Mouse (Mus musculus) C2C12 (cell line): ENCODE results near the gene Plekhg3. TPM values are rescaled to one million over a fixed set of nuclear protein-coding genes. Genes with fewer than 3 reads are reported as not detected.

ENCODE experiments used
- H3K27me3 ChIP-seq: one replicate; pipeline ENCODE4 v1.6.1; 2011; ENCODE audit not compliant: control insufficient read depth, insufficient read depth, insufficient read length
- H3K36me3 ChIP-seq: one replicate; pipeline ENCODE4 v1.6.1; 2011; ENCODE audit not compliant: control insufficient read depth, insufficient read depth
- H3K4me3 ChIP-seq: one replicate; pipeline ENCODE4 v1.5.1; 2011; ENCODE audit warnings: mild to moderate bottlenecking, control low read depth; ENCODE audit not compliant: poor library complexity, insufficient read depth, severe bottlenecking
- H3K79me2 ChIP-seq: one replicate; pipeline ENCODE4 v1.6.1; 2011; ENCODE audit not compliant: control insufficient read depth, insufficient read depth
- H3K79me3 ChIP-seq: one replicate; pipeline ENCODE4 v1.6.1; 2011; ENCODE audit warnings: low read depth, control low read depth
- H3ac ChIP-seq: one replicate; pipeline ENCODE3; 2011; ENCODE audit warnings: low read depth; ENCODE audit not compliant: control insufficient read depth, insufficient read length
- CEBPB ChIP-seq: IDR thresholded peaks from one replicate; pipeline ENCODE4 v1.6.1; 2011; ENCODE audit warnings: low read depth, mild to moderate bottlenecking, control low read depth, moderate library complexity
- CTCF ChIP-seq: IDR thresholded peaks from one replicate; pipeline ENCODE4 v1.5.1; 2011; ENCODE audit not compliant: control insufficient read depth, insufficient read depth, insufficient read length
- FOSL1 ChIP-seq: IDR thresholded peaks from one replicate; pipeline ENCODE4 v1.8.0; 2011; ENCODE audit warnings: mild to moderate bottlenecking, low read length; ENCODE audit not compliant: poor library complexity, insufficient read depth, severe bottlenecking
- MAX ChIP-seq: IDR thresholded peaks from one replicate; pipeline ENCODE4 v1.6.1; 2011; ENCODE audit warnings: mild to moderate bottlenecking, control low read depth
- MYOD1 ChIP-seq: IDR thresholded peaks from one replicate; pipeline ENCODE4 v1.6.1; 2011; ENCODE audit warnings: low read depth; ENCODE audit not compliant: control insufficient read depth, insufficient read length
- MYOG ChIP-seq: IDR thresholded peaks from one replicate; pipeline ENCODE4 v1.6.1; 2011; ENCODE audit not compliant: control insufficient read depth, insufficient read length; ENCODE audit errors: extremely low read depth
- USF1 ChIP-seq: IDR thresholded peaks from one replicate; pipeline ENCODE4 v1.6.1; 2011; ENCODE audit warnings: low read depth, mild to moderate bottlenecking, control low read depth, moderate library complexity
- polyA plus RNA-seq: library from polyadenylated mRNA; unstranded; fragments of >200 nt; fragmentation: generic; extraction: Trizol; gene quantifications from one replicate; pipeline ENCODE4 v1.2.1, GENCODE M21; 2012; ENCODE audit warnings: missing spikeins

Gene Plekhg3
- polyA plus RNA-seq, 1 experiment = 9.3 TPM

GRCm38 (mm10) chr12:76490798-76491197 is 39.9 kb upstream of the Plekhg3 start:
- Histone ChIP-seq H3K79me3 (no peaks in the 10 kb centered on the region), H3ac (no peak overlapping the region), H3K36me3 (no peaks in the 10 kb centered on the region), H3K4me3 (no peak overlapping the region), H3K79me2 (no peaks in the 10 kb centered on the region), H3K27me3 (no peaks in the 10 kb centered on the region)
- TF ChIP-seq USF1 = no peak

- H3K27me3 ChIP-seq = no peaks in the 10 kb centered on the region
- H3K79me3 ChIP-seq = no peaks in the 10 kb centered on the region
- H3ac ChIP-seq = no peak overlapping the region
- H3K36me3 ChIP-seq = no peaks in the 10 kb centered on the region
- TF ChIP-seq MYOG (no peak), USF1 (no peak), MAX (no peak), MYOD1 (no peak), CEBPB (no peak), FOSL1 (no peak)
- H3K79me2 ChIP-seq = no peaks in the 10 kb centered on the region
- no peak overlapping the region for H3K4me3 ChIP-seq
Measured at GRCm38 (mm10) chr12:76493462-76493861, 37.2 kb upstream of the Plekhg3 start.

- H3K79me3 ChIP-seq = no peaks in the 10 kb centered on the region
- no peaks in the 10 kb centered on the region for H3K79me2 ChIP-seq
- no peak overlapping the region for H3K4me3 ChIP-seq
- TF ChIP-seq MAX (no peak), MYOG (no peak), CTCF (no peak), MYOD1 (no peak), FOSL1 (no peak), CEBPB (no peak), USF1 (no peak)
- H3ac ChIP-seq = no peak overlapping the region
- H3K36me3 ChIP-seq = no peaks in the 10 kb centered on the region
- no peaks in the 10 kb centered on the region for H3K27me3 ChIP-seq
Measured at GRCm38 (mm10) chr12:76495381-76495780, 35.3 kb upstream of the Plekhg3 start.

- no peaks in the 10 kb centered on the region for H3K36me3 ChIP-seq
- H3K79me3 ChIP-seq = no peaks in the 10 kb centered on the region
- TF ChIP-seq USF1 = no peak
- TF ChIP-seq CEBPB = no peak
- no peak for TF ChIP-seq MAX
- no peak for TF ChIP-seq MYOG
- no peak for TF ChIP-seq MYOD1
- H3K79me2 ChIP-seq = no peaks in the 10 kb centered on the region
- H3K27me3 ChIP-seq = no peaks in the 10 kb centered on the region
- H3K4me3 ChIP-seq = no peak overlapping the region
- no peak overlapping the region for H3ac ChIP-seq
Measured at GRCm38 (mm10) chr12:76496324-76496723, 34.4 kb upstream of the Plekhg3 start.

GRCm38 (mm10) chr12:76499276-76499675 is 31.4 kb upstream of the Plekhg3 start:
- H3K36me3 ChIP-seq = no peaks in the 10 kb centered on the region
- TF ChIP-seq CEBPB (no peak), CTCF (no peak), USF1 (no peak), MAX (no peak), FOSL1 (no peak), MYOD1 (no peak), MYOG (no peak)

GRCm38 (mm10) chr12:76500055-76500454 is 30.6 kb upstream of the Plekhg3 start:
- Histone ChIP-seq H3K79me2 (no peaks in the 10 kb centered on the region), H3K27me3 (no peaks in the 10 kb centered on the region), H3K79me3 (no peaks in the 10 kb centered on the region), H3ac (no peak overlapping the region), H3K36me3 (no peaks in the 10 kb centered on the region), H3K4me3 (no peak overlapping the region)
- TF ChIP-seq MAX (no peak), CTCF (no peak), CEBPB (no peak), MYOD1 (no peak), MYOG (no peak), FOSL1 (no peak), USF1 (no peak)

More at GRCm38 (mm10) chr12:76499276-76499675, 31.4 kb upstream of the Plekhg3 start:
- Histone ChIP-seq H3ac (no peak overlapping the region), H3K79me2 (no peaks in the 10 kb centered on the region), H3K27me3 (no peaks in the 10 kb centered on the region), H3K4me3 (no peak overlapping the region), H3K79me3 (no peaks in the 10 kb centered on the region)
